Mouse (Mus musculus) midbrain, embryonic 10.5 days (tissue): ENCODE data around the gene Mthfd1l. TPM values are rescaled to one million over a fixed set of nuclear protein-coding genes. Genes with fewer than 3 reads are reported as not detected.

Experiments
- DNase-seq: peaks from one replicate; pipeline ENCODE4 v3.0.0-alpha.2; 2017; ENCODE audit warnings: low spot score
- H3K27ac ChIP-seq: fragments of 300-500 bp; sonication (generic); replicated peaks from 2 replicates; pipeline ENCODE4 v1.5.1; 2016; ENCODE audit warnings: mild to moderate bottlenecking
- H3K27me3 ChIP-seq: fragments of 300-500 bp; sonication (generic); 2 replicates; pipeline ENCODE4 v1.6.1; 2016; ENCODE audit warnings: low read depth, mild to moderate bottlenecking; ENCODE audit not compliant: poor library complexity, severe bottlenecking
- H3K36me3 ChIP-seq: fragments of 300-500 bp; sonication (generic); 2 replicates; pipeline ENCODE4 v1.6.1; 2016; ENCODE audit warnings: mild to moderate bottlenecking, moderate library complexity
- H3K4me1 ChIP-seq: fragments of 300-500 bp; sonication (generic); 2 replicates; pipeline ENCODE4 v1.6.1; 2016
- H3K4me3 ChIP-seq: fragments of 300-500 bp; sonication (generic); 2 replicates; pipeline ENCODE4 v1.5.1; 2016; ENCODE audit warnings: mild to moderate bottlenecking, moderate library complexity
- H3K9me3 ChIP-seq: fragments of 300-500 bp; sonication (generic); replicated peaks from 2 replicates; pipeline ENCODE4 v1.6.1; 2016; ENCODE audit warnings: mild to moderate bottlenecking
- WGBS: fragments of 180-500 bp; shearing (Covaris S2); methylation state at CpG from one replicate; pipeline ENCODE4 v1.1.7; 2016; 5-methylcytosine and 5-hydroxymethylcytosine counted together
- polyA plus RNA-seq: library from polyadenylated mRNA; unstranded; fragments of >200 nt; fragmentation: Nextera tagmentation; extraction: Ambion mirVana; gene quantifications from 2 replicates; pipeline ENCODE4 v1.2.1, GENCODE M21; 2016

Gene Mthfd1l
- polyA plus RNA-seq, 1 experiment from 2014 or later: 25.2 TPM

DNA sequence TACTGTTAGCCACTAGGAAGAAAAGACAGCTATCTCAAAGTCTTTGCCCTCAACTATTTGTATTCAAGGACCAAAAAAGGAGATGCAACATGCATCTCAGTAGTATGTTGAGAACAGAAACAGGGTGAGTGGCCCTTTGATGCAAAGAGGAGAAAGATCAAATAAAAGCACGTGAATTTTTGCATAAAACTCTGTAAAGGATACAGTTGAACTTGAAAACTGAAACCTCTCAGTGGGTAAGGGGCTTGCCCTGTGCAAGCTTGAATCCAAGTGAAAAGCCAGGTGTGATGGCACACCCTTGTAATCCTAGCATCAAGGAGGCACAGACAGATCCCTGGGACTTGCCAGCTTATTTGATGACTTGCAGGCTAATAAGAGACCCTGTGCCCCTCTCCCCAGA is 151.2 kb downstream of the Mthfd1l start:
- no peak overlapping the region for H3K27ac ChIP-seq
- WGBS: 80% methylated on average over 1 of the region's 1 CpGs
- peaks cover 9% of the 10 kb centered on the region for H3K36me3 ChIP-seq
- peaks cover 19% of the 10 kb centered on the region for H3K4me1 ChIP-seq
- no peak for DNase-seq
- H3K27me3 ChIP-seq: no peaks in the 10 kb centered on the region
- no peak overlapping the region for H3K4me3 ChIP-seq
- H3K9me3 ChIP-seq: no peaks in the 10 kb centered on the region

GRCm38 (mm10) chr10:4125232-4125631 is 152.3 kb downstream of the Mthfd1l start:
- no peak overlapping the region for H3K27ac ChIP-seq
- WGBS: 85% methylated on average over 7 of the region's 7 CpGs
- no peak overlapping the region for H3K4me3 ChIP-seq
- peaks cover 9% of the 10 kb centered on the region for H3K36me3 ChIP-seq
- no peaks in the 10 kb centered on the region for H3K9me3 ChIP-seq
- H3K27me3 ChIP-seq: no peaks in the 10 kb centered on the region
- peaks cover 19% of the 10 kb centered on the region for H3K4me1 ChIP-seq
- DNase-seq: no peak

- 73% methylated on average over 8 of the region's 8 CpGs for WGBS
- DNase-seq: no peak
- no peaks in the 10 kb centered on the region for H3K9me3 ChIP-seq
- H3K27ac ChIP-seq: peak overlapping the region; percentile 30; the same call in 1 of the 2 replicates
- H3K27me3 ChIP-seq: no peaks in the 10 kb centered on the region
- peaks cover 3% of the 10 kb centered on the region; the same call in 1 of the 2 replicates for H3K36me3 ChIP-seq
- H3K4me1 ChIP-seq: peaks cover 19% of the 10 kb centered on the region
- H3K4me3 ChIP-seq: no peak overlapping the region
Measured at GRCm38 (mm10) chr10:4126335-4127012, 153.6 kb downstream of the Mthfd1l start.

GRCm38 (mm10) chr10:4128411-4128810 is 155.5 kb downstream of the Mthfd1l start:
- Histone ChIP-seq H3K4me3 (no peak overlapping the region), H3K9me3 (no peaks in the 10 kb centered on the region), H3K4me1 (peaks cover 19% of the 10 kb centered on the region), H3K27me3 (no peaks in the 10 kb centered on the region), H3K27ac (no peak overlapping the region), H3K36me3 (peaks cover 3% of the 10 kb centered on the region; the same call in 1 of the 2 replicates)
- no peak for DNase-seq
- WGBS: 85% methylated on average over 10 of the region's 10 CpGs

DNA sequence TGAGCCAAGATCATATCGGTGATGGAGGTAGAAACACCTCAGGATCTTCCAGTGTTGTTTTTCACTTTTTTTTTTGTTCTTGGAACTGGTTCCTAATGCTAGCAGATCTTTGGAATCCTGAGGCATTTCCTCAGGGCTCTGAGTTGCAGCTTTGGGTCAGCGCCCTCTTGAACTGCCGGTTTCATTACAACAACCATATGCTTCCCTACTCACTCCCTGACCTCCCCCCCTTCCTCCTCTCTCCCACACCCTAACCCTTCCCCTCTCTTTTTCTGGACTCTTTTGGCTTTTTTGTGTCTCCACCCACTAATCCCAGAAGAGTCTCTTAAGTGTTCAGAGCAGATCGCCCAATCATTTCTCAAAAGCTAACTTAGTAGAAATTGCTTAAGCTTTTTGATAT is 156.0 kb downstream of the Mthfd1l start:
- H3K9me3 ChIP-seq: no peaks in the 10 kb centered on the region
- WGBS: 72% methylated on average over 4 of the region's 4 CpGs

DNA sequence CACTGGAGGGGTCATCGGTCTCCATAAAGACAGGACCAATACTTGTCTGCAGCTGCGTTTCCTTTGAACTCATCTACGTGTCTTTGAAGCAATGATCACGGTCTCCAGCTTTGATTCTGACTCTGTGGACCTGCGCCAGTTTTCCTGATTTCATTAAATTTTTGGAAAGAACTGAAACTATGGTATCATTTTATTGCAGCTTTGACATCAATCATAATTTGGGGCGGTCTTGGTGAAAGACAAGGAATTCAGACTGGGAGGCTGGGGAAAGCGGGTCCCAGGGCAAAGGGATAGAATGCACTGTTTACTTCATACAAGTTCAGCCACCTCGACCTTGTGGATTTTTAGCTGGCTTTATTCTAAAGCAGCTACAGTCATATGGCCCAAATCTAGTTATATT is 156.5 kb downstream of the Mthfd1l start:
- Histone ChIP-seq H3K4me1 (peaks cover 19% of the 10 kb centered on the region), H3K9me3 (no peaks in the 10 kb centered on the region), H3K4me3 (no peak overlapping the region), H3K27me3 (no peaks in the 10 kb centered on the region), H3K27ac (no peak overlapping the region), H3K36me3 (peaks cover 3% of the 10 kb centered on the region; the same call in 1 of the 2 replicates)
- DNase-seq: no peak
- WGBS: 92% methylated on average over 8 of the region's 8 CpGs

More for the DNA sequence above, 156.0 kb downstream of the Mthfd1l start:
- H3K4me3 ChIP-seq: no peak overlapping the region
- H3K36me3 ChIP-seq: peaks cover 3% of the 10 kb centered on the region; the same call in 1 of the 2 replicates
- no peak for DNase-seq
- H3K4me1 ChIP-seq: peaks cover 19% of the 10 kb centered on the region
- no peak overlapping the region for H3K27ac ChIP-seq
- no peaks in the 10 kb centered on the region for H3K27me3 ChIP-seq

GRCm38 (mm10) chr10:4130034-4130607 is 157.2 kb downstream of the Mthfd1l start:
- Histone ChIP-seq H3K4me3 (no peak overlapping the region), H3K27ac (no peak overlapping the region), H3K4me1 (peaks cover 14% of the 10 kb centered on the region), H3K36me3 (peaks cover 3% of the 10 kb centered on the region; the same call in 1 of the 2 replicates), H3K9me3 (no peaks in the 10 kb centered on the region), H3K27me3 (no peaks in the 10 kb centered on the region)
- no peak for DNase-seq
- 90% methylated on average over 11 of the region's 11 CpGs for WGBS

DNA sequence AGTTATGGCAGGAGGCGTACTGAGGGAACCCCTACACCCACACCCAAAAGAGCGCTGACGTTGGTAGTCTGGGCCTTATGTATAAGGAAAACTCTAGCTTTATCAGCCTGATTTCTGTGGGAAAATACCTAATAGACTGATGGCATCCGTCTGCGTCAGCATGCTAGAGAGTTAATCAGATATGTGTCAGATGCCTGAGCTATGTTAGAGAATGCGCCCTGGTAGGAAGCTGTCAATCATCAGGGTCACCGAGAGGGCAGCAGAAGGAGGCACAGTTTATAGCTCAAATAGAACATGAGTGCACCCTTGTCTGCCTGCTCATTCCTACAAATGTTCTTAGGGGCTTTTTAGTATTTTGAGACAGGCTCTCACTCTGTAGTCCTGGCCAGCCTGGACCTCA is 159.8 kb downstream of the Mthfd1l start:
- no peak for DNase-seq
- no peaks in the 10 kb centered on the region for H3K27me3 ChIP-seq
- 81% methylated on average over 7 of the region's 7 CpGs for WGBS
- H3K27ac ChIP-seq: no peak overlapping the region
- 0 out of 2 replicates have a peak, but pooled peaks cover 5% of the 10 kb centered on the region for H3K4me1 ChIP-seq
- no peaks in the 10 kb centered on the region for H3K36me3 ChIP-seq
- no peak overlapping the region for H3K4me3 ChIP-seq
- H3K9me3 ChIP-seq: no peaks in the 10 kb centered on the region

DNA sequence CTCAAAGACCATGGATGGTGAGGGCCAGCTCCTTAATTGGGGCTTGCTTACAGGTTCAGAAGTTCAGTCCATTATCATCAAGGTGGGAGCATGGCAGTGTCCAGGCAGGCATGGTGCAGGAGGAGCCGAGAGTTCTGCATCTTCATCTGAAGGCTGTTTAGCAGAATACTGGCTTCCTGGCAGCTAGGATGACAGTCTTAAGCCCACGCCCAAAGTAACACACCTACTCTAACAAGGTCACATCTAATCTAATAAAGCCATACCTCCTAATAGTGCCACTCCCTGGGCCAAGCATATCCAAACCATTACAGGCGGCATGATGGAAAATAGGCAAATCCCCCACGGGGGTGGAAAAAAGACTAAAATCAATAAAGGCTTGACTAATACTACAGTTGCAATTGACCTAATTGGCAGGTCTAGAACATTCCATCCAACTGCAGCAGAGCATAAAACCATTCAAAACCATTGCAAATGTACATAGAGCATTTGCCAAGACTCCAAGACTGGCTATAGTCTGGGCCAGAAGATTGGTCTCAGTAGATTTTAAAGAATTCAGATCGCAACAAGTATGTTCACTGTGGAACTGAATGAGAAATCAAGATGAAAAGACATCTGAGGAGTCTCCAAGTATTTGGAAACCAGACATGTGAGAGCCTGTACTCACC is 162.3 kb downstream of the Mthfd1l start:
- WGBS: 94% methylated on average over 5 of the region's 5 CpGs
- DNase-seq: no peak
- no peaks in the 10 kb centered on the region for H3K4me1 ChIP-seq

DNA sequence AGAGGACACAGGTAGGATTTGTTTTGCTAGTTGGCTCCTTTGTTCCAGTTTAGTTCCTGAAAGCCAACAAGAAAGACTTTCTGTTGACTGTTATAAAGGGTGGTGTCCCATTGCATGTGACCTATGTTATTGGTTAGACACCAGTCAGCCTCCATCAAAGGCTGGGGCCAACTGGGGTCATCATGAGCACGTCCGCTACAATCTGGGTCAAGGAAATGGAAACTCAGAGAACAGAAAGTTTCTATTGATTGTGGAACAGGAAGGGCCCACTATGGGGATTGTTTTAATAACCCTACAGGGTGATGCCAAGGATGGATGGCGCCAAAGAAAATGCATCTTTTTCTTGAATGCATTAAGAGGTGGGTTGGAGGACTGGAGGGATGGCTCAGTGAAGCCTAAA is 166.6 kb downstream of the Mthfd1l start:
- 67% methylated on average over 3 of the region's 3 CpGs for WGBS
- Histone ChIP-seq H3K9me3 (no peaks in the 10 kb centered on the region), H3K4me3 (no peak overlapping the region), H3K27me3 (no peaks in the 10 kb centered on the region), H3K27ac (no peak overlapping the region), H3K36me3 (no peaks in the 10 kb centered on the region), H3K4me1 (peaks cover 10% of the 10 kb centered on the region)
- no peak for DNase-seq

More for the DNA sequence above, 162.3 kb downstream of the Mthfd1l start:
- Histone ChIP-seq H3K36me3 (no peaks in the 10 kb centered on the region), H3K9me3 (no peaks in the 10 kb centered on the region), H3K27ac (no peak overlapping the region), H3K27me3 (no peaks in the 10 kb centered on the region), H3K4me3 (no peak overlapping the region)

DNA sequence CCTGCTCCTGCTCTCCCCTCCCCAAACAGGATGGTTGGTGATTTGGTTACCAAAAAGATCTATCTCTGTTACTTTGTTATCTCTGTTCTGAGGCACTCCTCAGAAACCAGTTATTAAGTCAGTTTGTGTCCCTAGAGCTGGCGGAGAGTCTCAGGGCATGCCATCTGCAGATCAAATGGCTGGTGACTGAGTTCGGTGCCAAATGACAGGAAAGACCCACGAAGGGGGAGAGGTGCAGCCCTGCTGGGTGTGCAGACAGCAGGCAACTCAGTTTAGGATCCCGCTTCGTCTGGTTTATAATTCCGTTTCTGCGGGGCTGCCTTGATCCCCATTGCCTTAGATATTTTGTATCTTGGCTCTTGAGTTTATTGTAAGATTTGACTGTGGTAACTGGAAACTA is 168.8 kb downstream of the Mthfd1l start:
- H3K9me3 ChIP-seq: no peaks in the 10 kb centered on the region
- peaks cover 10% of the 10 kb centered on the region for H3K4me1 ChIP-seq
- WGBS: 67% methylated on average over 7 of the region's 7 CpGs
- no peak overlapping the region for H3K4me3 ChIP-seq
- no peaks in the 10 kb centered on the region for H3K36me3 ChIP-seq
- H3K27me3 ChIP-seq: no peaks in the 10 kb centered on the region
- H3K27ac ChIP-seq: no peak overlapping the region
- DNase-seq: no peak

- WGBS: 76% methylated on average over 10 of the region's 10 CpGs
- H3K27me3 ChIP-seq: no peaks in the 10 kb centered on the region
- H3K27ac ChIP-seq: peak overlapping the region; percentile 73
- H3K4me1 ChIP-seq: peaks cover 13% of the 10 kb centered on the region
- H3K4me3 ChIP-seq: no peak overlapping the region
- H3K36me3 ChIP-seq: no peaks in the 10 kb centered on the region
- no peaks in the 10 kb centered on the region for H3K9me3 ChIP-seq
- no peak for DNase-seq
Measured at GRCm38 (mm10) chr10:4142816-4143215, 169.9 kb downstream of the Mthfd1l start.

DNA sequence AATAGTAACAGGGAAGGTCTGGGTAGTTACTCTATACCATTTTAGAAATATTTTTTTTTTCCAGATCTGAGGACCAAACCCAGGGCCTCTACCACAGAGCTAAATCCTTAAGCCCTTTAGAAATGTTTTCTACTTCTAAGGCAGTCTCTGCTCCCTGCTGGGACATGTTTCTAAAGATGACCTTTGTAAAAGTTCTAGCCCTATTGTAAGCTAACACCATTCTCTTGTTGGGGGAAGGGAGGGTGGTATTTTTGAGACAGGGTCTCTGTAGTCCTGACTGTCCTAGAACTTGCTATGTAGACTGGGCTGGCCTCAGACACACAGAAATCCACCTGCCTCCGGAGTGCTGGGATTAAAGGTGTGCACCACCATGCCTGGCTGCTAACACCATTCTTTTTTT is 170.5 kb downstream of the Mthfd1l start:
- no peak for DNase-seq
- WGBS: 78% methylated on average over 1 of the region's 1 CpGs
- H3K27ac ChIP-seq: no peak overlapping the region

More for the DNA sequence above, 170.5 kb downstream of the Mthfd1l start:
- H3K27me3 ChIP-seq: no peaks in the 10 kb centered on the region
- H3K9me3 ChIP-seq: no peaks in the 10 kb centered on the region
- H3K4me3 ChIP-seq: no peak overlapping the region
- H3K36me3 ChIP-seq: no peaks in the 10 kb centered on the region
- peaks cover 13% of the 10 kb centered on the region for H3K4me1 ChIP-seq
